Mouse (Mus musculus) heart, adult 2 months (tissue): ENCODE results near the gene Gprasp2. TPM values are rescaled to one million over a fixed set of nuclear protein-coding genes. Genes with fewer than 3 reads are reported as not detected.
A peak's percentile ranks its signal among the peaks of the same experiment; 100 is the strongest.

Source experiments
- DNase-seq, 2 experiments: peaks; one replicate each; pipeline ENCODE4 v3.0.0; 2021
- H3K27ac ChIP-seq: fragments of 200-600 bp; 2 replicates; pipeline ENCODE4 v1.8.1; 2022
- H3K27me3 ChIP-seq: fragments of 200-500 bp; 2 replicates; pipeline ENCODE4 v1.6.1; 2012; ENCODE audit warnings: mild to moderate bottlenecking, low read length, inconsistent platforms, mixed read lengths; ENCODE audit not compliant: control insufficient read depth, insufficient read depth
- H3K36me3 ChIP-seq: fragments of 200-500 bp; 2 replicates; pipeline ENCODE4 v1.6.1; 2012; ENCODE audit warnings: low read length, inconsistent platforms; ENCODE audit not compliant: control insufficient read depth, insufficient read depth
- H3K4me1 ChIP-seq: fragments of 200-500 bp; 2 replicates; pipeline ENCODE4 v1.6.1; 2011; ENCODE audit warnings: low read length; ENCODE audit not compliant: control insufficient read depth, insufficient read depth
- H3K4me3 ChIP-seq: fragments of 200-600 bp; 2 replicates; pipeline ENCODE4 v1.8.1; 2022
- H3K79me2 ChIP-seq: fragments of 200-500 bp; replicated peaks from 2 replicates; pipeline ENCODE4 v1.6.1; 2012; ENCODE audit warnings: mild to moderate bottlenecking, inconsistent platforms, low read length, moderate library complexity, mixed read lengths; ENCODE audit not compliant: control insufficient read depth, insufficient read depth
- H3K9ac ChIP-seq: fragments of 200-500 bp; 2 replicates; pipeline ENCODE4 v1.6.1; 2012; ENCODE audit warnings: low read depth, mild to moderate bottlenecking, control low read depth, inconsistent platforms, low read length, mixed read lengths
- CTCF ChIP-seq: fragments of 200-600 bp; IDR thresholded peaks from 2 replicates; pipeline ENCODE4 v1.8.1; 2022; ENCODE audit warnings: antibody characterized with exemption, mild to moderate bottlenecking, moderate library complexity
- EP300 ChIP-seq: fragments of 200-500 bp; IDR thresholded peaks from 2 replicates; pipeline ENCODE4 v1.6.1; 2011; ENCODE audit warnings: low read depth, low read length, control low read depth; ENCODE audit not compliant: insufficient read depth
- POLR2A ChIP-seq: fragments of 200-500 bp; IDR thresholded peaks from 2 replicates; pipeline ENCODE4 v1.6.1; 2011; ENCODE audit warnings: mild to moderate bottlenecking, low read depth, low read length, control low read depth; ENCODE audit not compliant: insufficient read depth
- WGBS: fragments of 180-500 bp; shearing (Covaris S2); methylation state at CpG from one replicate; pipeline ENCODE4 v1.1.7; 2018; 5-methylcytosine and 5-hydroxymethylcytosine counted together
- intact Hi-C: fragments of 180-260 bp; cut with DNase I; formaldehyde crosslinking; loops from one replicate; pipeline ENCODE4 v1.15.1; 2025
- polyA plus RNA-seq: library from polyadenylated mRNA; depleted of rRNA; stranded (reverse); fragments of >200 nt; gene quantifications from 2 replicates; pipeline ENCODE4 v1.2.3, GENCODE M21; 2012; rRNA removed
- total RNA-seq, 2 experiments: library from RNA; stranded (reverse); gene quantifications; 2 replicates each; pipeline ENCODE4 v1.2.3; 2021

Gene Gprasp2
- total and polyA plus RNA-seq, 3 experiments: 1.2 to 3.5 (median 1.9) TPM

- 88% methylated on average over 1 of the region's 1 CpGs for whole genome bisulfite sequencing
- Histone ChIP-seq H3K4me1 (no peaks in the 10 kb centered on the region), H3K36me3 (no peaks in the 10 kb centered on the region), H3K27me3 (no peaks in the 10 kb centered on the region), H3K27ac (no peak overlapping the region), H3K9ac (no peak overlapping the region), H3K79me2 (no peaks in the 10 kb centered on the region), H3K4me3 (no peak overlapping the region)
- intact Hi-C loops: no loop called here
- DNase-seq: no peak
- TF ChIP-seq CTCF (no peak), POLR2A (no peak), EP300 (no peak)
Observed at GRCm38 (mm10) chrX:135876679-135877078, 37.8 kb downstream of the Gprasp2 start.

GRCm38 (mm10) chrX:135879626-135880025, 40.8 kb downstream of the Gprasp2 start:
- H3K79me2 ChIP-seq: no peaks in the 10 kb centered on the region
- no peak overlapping the region for H3K27ac ChIP-seq
- WGBS: 87% methylated on average over 1 of the region's 1 CpGs
- no peaks in the 10 kb centered on the region for H3K27me3 ChIP-seq
- no peaks in the 10 kb centered on the region for H3K4me1 ChIP-seq
- no peak overlapping the region for H3K9ac ChIP-seq
- TF ChIP-seq EP300 (no peak), CTCF (no peak), POLR2A (no peak)
- intact Hi-C loops: no loop called here
- DNase-seq: no peak
- no peaks in the 10 kb centered on the region for H3K36me3 ChIP-seq
- H3K4me3 ChIP-seq: no peak overlapping the region

GRCm38 (mm10) chrX:135885411-135886233, 46.8 kb downstream of the Gprasp2 start:
- TF ChIP-seq EP300: no peak
- 0 out of 2 replicates have a peak, but pooled peaks have one; percentile 6 for TF ChIP-seq CTCF
- TF ChIP-seq POLR2A: peak; percentile 39; the same call in 1 of the 2 replicates
- Histone ChIP-seq H3K4me3 (peak overlapping the region; percentile 67), H3K27ac (peak overlapping the region; percentile 45), H3K36me3 (no peaks in the 10 kb centered on the region), H3K27me3 (no peaks in the 10 kb centered on the region), H3K4me1 (no peaks in the 10 kb centered on the region), H3K79me2 (no peaks in the 10 kb centered on the region), H3K9ac (peak overlapping the region; percentile 79)
- intact Hi-C loops: loop anchor here (5.0 kb wide), 1 partner anchor 143 kb away; the partner anchor contains the start of genes Armcx5 and Gprasp1
- peak; percentile 55 to 58 for DNase-seq
- 16% methylated on average over 41 of the region's 41 CpGs for WGBS

GRCm38 (mm10) chrX:135886234-135886585, 47.4 kb downstream of the Gprasp2 start:
- no peak for TF ChIP-seq CTCF
- no peak for TF ChIP-seq POLR2A
- no peak for TF ChIP-seq EP300
- H3K4me1 ChIP-seq: no peaks in the 10 kb centered on the region
- DNase-seq: peak in 1 of 2 experiments; percentile 34
- H3K36me3 ChIP-seq: no peaks in the 10 kb centered on the region
- H3K27ac ChIP-seq: peak overlapping the region; percentile 45
- H3K27me3 ChIP-seq: no peaks in the 10 kb centered on the region
- H3K79me2 ChIP-seq: no peaks in the 10 kb centered on the region
- H3K9ac ChIP-seq: peak overlapping the region; percentile 79
- intact Hi-C loops: loop anchor here (5.0 kb wide), 1 partner anchor 144 kb away; the partner anchor contains the start of genes Armcx5 and Gprasp1
- WGBS: 18% methylated on average over 11 of the region's 11 CpGs
- peak overlapping the region; percentile 67 for H3K4me3 ChIP-seq

Other genes with a start within 250 kb of the Gprasp2 start
- under 1 TPM in 1 of 2 experiments, not detected in 1; 0.13 TPM for gene Nxf7, start 240.3 kb upstream of the Gprasp2 start, total RNA-seq
- gene Nxf7, start 240.3 kb upstream of the Gprasp2 start, polyA plus RNA-seq: not detected in 2 replicates
- gene Prame, start 211.3 kb upstream of the Gprasp2 start, total RNA-seq: not detected
- gene Prame, start 211.3 kb upstream of the Gprasp2 start, polyA plus RNA-seq: not detected in 2 replicates
- gene Tcp11x2, start 145.2 kb upstream of the Gprasp2 start, total RNA-seq: not detected
- gene Tcp11x2, start 145.2 kb upstream of the Gprasp2 start, polyA plus RNA-seq: not detected in 2 replicates
- not detected for gene Tmsb15a, start 113.8 kb upstream of the Gprasp2 start, total RNA-seq
- gene Tmsb15a, start 113.8 kb upstream of the Gprasp2 start, polyA plus RNA-seq: not detected in 2 replicates
- gene Armcx5, start 96.3 kb upstream of the Gprasp2 start, total RNA-seq: 1 to 10 TPM; 4.9 to 6.5 TPM
- 1.8 and 3.0 TPM in 2 replicates for gene Armcx5, start 96.3 kb upstream of the Gprasp2 start, polyA plus RNA-seq
- gene Gprasp1, start 96.3 kb upstream of the Gprasp2 start, total RNA-seq: 10 to 100 TPM; 18.3 to 25.0 TPM
- gene Gprasp1, start 96.3 kb upstream of the Gprasp2 start, polyA plus RNA-seq: 7.9 and 11.6 TPM in 2 replicates
- gene Bhlhb9, start 41.4 kb upstream of the Gprasp2 start, total RNA-seq: 10 to 100 TPM in 1 of 2 experiments, 1 to 10 TPM in 1; 9.0 to 16.2 TPM
- 4.7 and 6.6 TPM in 2 replicates for gene Bhlhb9, start 41.4 kb upstream of the Gprasp2 start, polyA plus RNA-seq
- gene Arxes2, start 154.8 kb downstream of the Gprasp2 start, total RNA-seq: 1 to 10 TPM; 1.4 to 1.6 TPM
- gene Arxes2, start 154.8 kb downstream of the Gprasp2 start, polyA plus RNA-seq: 3.1 and 3.2 TPM in 2 replicates
- under 1 TPM in 1 of 2 experiments, not detected in 1; 0.16 TPM for gene Arxes1, start 194.3 kb downstream of the Gprasp2 start, total RNA-seq
- gene Arxes1, start 194.3 kb downstream of the Gprasp2 start, polyA plus RNA-seq: 0.44 and 0.53 TPM in 2 replicates
- gene Bex2, start 229.2 kb downstream of the Gprasp2 start, total RNA-seq: under 1 TPM in 1 of 2 experiments, not detected in 1; 0.27 TPM
- gene Bex2, start 229.2 kb downstream of the Gprasp2 start, polyA plus RNA-seq: 0.47 TPM in 1 of 2 replicates, not detected in the other
- gene Nxf3, start 246.2 kb downstream of the Gprasp2 start, total RNA-seq: not detected
- gene Nxf3, start 246.2 kb downstream of the Gprasp2 start, polyA plus RNA-seq: 0.04 and 0.47 TPM in 2 replicates